Mouse (Mus musculus) monocyte, adult 2 months (primary cell): Measurements from ENCODE around the gene Gbp9.
"Not testable (repeated sequence)": the region's sequence is repeated elsewhere in the genome, so short reads cannot be mapped to it uniquely, and the experiment has no call there.

ENCODE experiments used
- DNase-seq, 2 experiments: peaks; one replicate each; pipeline ENCODE4 v3.0.0; 2022; ENCODE audit warnings: low spot score in 2 of 2, low read depth in 1 of 2

Gbp9 gene

GRCm38 (mm10) chr5:105139409-105140088, at the start of gene Gbp9, which contains the start of the genes Gbp8 and Gbp4:
Gbp9 (minus strand) TSS chr5:105139539.
Gbp8 (minus strand) TSS chr5:105139540.
Gbp4 (minus strand) TSS chr5:105139586.
- DNase-seq, result not testable (repeated sequence)

GRCm38 (mm10) chr5:105181446-105181845, 42.1 kb upstream of the Gbp9 start:
- no peak for DNase-seq

- DNase-seq, result no peak
These were observed 17.2 kb upstream of the Gbp9 start for GRCm38 (mm10) chr5:105156582-105156981.

- no peak for DNase-seq
These were observed 14.7 kb upstream of the Gbp9 start for GRCm38 (mm10) chr5:105154049-105154448.

GRCm38 (mm10) chr5:105148062-105148461, 8.7 kb upstream of the Gbp9 start:
- not testable (repeated sequence) for DNase-seq

GRCm38 (mm10) chr5:105146447-105146846, 7.1 kb upstream of the Gbp9 start:
- DNase-seq, result no peak

GRCm38 (mm10) chr5:105145731-105146130, 6.4 kb upstream of the Gbp9 start:
- DNase-seq, result not testable (repeated sequence)

- DNase-seq, result not testable (repeated sequence)
These were observed 911 bp upstream of the Gbp9 start for GRCm38 (mm10) chr5:105140089-105140810.

- no peak for DNase-seq
These were observed 433 bp downstream of the Gbp9 start for GRCm38 (mm10) chr5:105138906-105139305.

- not testable (repeated sequence) for DNase-seq
These were observed 2.5 kb downstream of the Gbp9 start for GRCm38 (mm10) chr5:105136706-105137304.

GRCm38 (mm10) chr5:105121731-105122130, 17.6 kb downstream of the Gbp9 start:
- DNase-seq, result not testable (repeated sequence)

GRCm38 (mm10) chr5:105115740-105116139, 23.6 kb downstream of the Gbp9 start:
- no peak for DNase-seq

GRCm38 (mm10) chr5:105114696-105115095, 24.6 kb downstream of the Gbp9 start:
- DNase-seq, result no peak

GRCm38 (mm10) chr5:105113656-105114055, 25.7 kb downstream of the Gbp9 start:
- no peak for DNase-seq

- peak; percentile 35 to 57 for DNase-seq
These were observed 29.0 kb downstream of the Gbp9 start for GRCm38 (mm10) chr5:105110271-105110852.

GRCm38 (mm10) chr5:105109775-105110174, 29.6 kb downstream of the Gbp9 start:
- not testable (repeated sequence) for DNase-seq

- not testable (repeated sequence) for DNase-seq
These were observed 33.6 kb downstream of the Gbp9 start for GRCm38 (mm10) chr5:105105689-105106088.

GRCm38 (mm10) chr5:105081900-105082299, 57.4 kb downstream of the Gbp9 start:
- DNase-seq, result no peak

GRCm38 (mm10) chr5:105068356-105068755, 71.0 kb downstream of the Gbp9 start:
- not testable (repeated sequence) for DNase-seq

GRCm38 (mm10) chr5:105064443-105064842, 74.9 kb downstream of the Gbp9 start:
- not testable (repeated sequence) for DNase-seq

- DNase-seq, result no peak
These were observed 76.0 kb downstream of the Gbp9 start for GRCm38 (mm10) chr5:105063321-105063720.
